Mouse (Mus musculus) CH12.LX (cell line): ENCODE results near the gene Gm5580.

Experiments used
- CTCF ChIP-seq, 2 experiments: IDR thresholded peaks in 1 of 2; conservative IDR thresholded peaks in 1 of 2; 2 replicates each; pipeline ENCODE4 v1.5.1; 2011 to 2012; ENCODE audit warnings: low read depth in 2 of 2, low read length in 2 of 2, improper control_type of control experiment in 1 of 2, inconsistent platforms in 1 of 2, mild to moderate bottlenecking in 1 of 2, moderate library complexity in 1 of 2
- E2F4 ChIP-seq: IDR thresholded peaks from 2 replicates; pipeline ENCODE4 v1.6.1; 2011; ENCODE audit warnings: low read depth, low read length, improper control_type of control experiment; ENCODE audit not compliant: insufficient replicate concordance
- EP300 ChIP-seq: IDR thresholded peaks from 2 replicates; pipeline ENCODE4 v1.6.1; 2011; ENCODE audit warnings: low read length, improper control_type of control experiment
- JUND ChIP-seq: conservative IDR thresholded peaks from 2 replicates; pipeline ENCODE4 v1.6.1; 2011; ENCODE audit warnings: low read depth, low read length, improper control_type of control experiment
- MAFK ChIP-seq: IDR thresholded peaks from 2 replicates; pipeline ENCODE4 v1.6.1; 2011; ENCODE audit warnings: low read length, improper control_type of control experiment; ENCODE audit not compliant: insufficient replicate concordance
- MAZ ChIP-seq: IDR thresholded peaks from 2 replicates; pipeline ENCODE4 v1.6.1; 2012; ENCODE audit warnings: low read depth, mild to moderate bottlenecking, inconsistent platforms, low read length, improper control_type of control experiment, moderate library complexity
- MEF2A ChIP-seq: IDR thresholded peaks from 2 replicates; pipeline ENCODE4 v1.6.1; 2014; ENCODE audit warnings: low read depth, mild to moderate bottlenecking, inconsistent platforms, low read length, improper control_type of control experiment, borderline replicate concordance
- NELFE ChIP-seq: IDR thresholded peaks from 2 replicates; pipeline ENCODE4 v1.6.1; 2011; ENCODE audit warnings: low read depth, low read length, improper control_type of control experiment
- POLR2A ChIP-seq: IDR thresholded peaks from 2 replicates; pipeline ENCODE4 v1.6.1; 2011; ENCODE audit warnings: low read depth, mild to moderate bottlenecking, improper control_type of control experiment, low read length
- SIN3A ChIP-seq: IDR thresholded peaks from 2 replicates; pipeline ENCODE4 v1.6.1; 2012; ENCODE audit warnings: low read length, improper control_type of control experiment, inconsistent platforms
- TBP ChIP-seq: conservative IDR thresholded peaks from 2 replicates; pipeline ENCODE4 v1.6.1; 2011; ENCODE audit warnings: low read depth, low read length, improper control_type of control experiment

DNA sequence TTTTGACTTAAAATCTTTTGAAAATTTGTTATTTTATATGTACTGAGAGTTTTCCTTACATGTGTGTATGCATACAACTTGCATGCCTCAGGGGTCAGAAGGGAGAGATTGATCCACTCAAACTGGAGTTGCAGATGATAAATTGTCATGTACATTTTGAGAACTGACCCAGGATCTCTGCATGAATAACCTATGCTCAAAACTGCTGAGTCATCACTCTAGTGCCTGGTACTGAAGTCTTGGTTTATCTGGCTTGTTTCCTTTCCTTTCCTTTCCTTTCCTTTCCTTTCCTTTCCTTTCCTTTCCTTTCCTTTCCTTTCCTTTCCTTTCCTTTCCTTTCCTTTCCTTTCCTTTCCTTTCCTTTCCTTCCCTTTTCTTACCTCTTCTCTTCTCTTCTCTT lies 36.1 kb upstream of the Gm5580 start:
- TF ChIP-seq EP300 (no peak), POLR2A (no peak), MEF2A (no peak), CTCF (conservative IDR thresholded peaks at IDR 0.05 in 1 of 2, IDR thresholded peaks at IDR 0.05 in 1 of 2; ENCODE audit: low read depth in 2 of 2, low read length in 2 of 2) (no peak), MAFK (peak; percentile 96), E2F4 (no peak), SIN3A (no peak), NELFE (no peak), TBP (no peak), JUND (no peak), MAZ (no peak)
